Mouse (Mus musculus) neural tube, embryonic 10.5 days (tissue): ENCODE measurements around the gene Fkbp8.
"Not testable (repeated sequence)": the region's sequence is repeated elsewhere in the genome, so short reads cannot be mapped to it uniquely, and the experiment has no call there.

Experiments
- DNase-seq: peaks from one replicate; pipeline ENCODE4 v3.0.0-alpha.2; 2017; ENCODE audit warnings: low spot score; ENCODE audit errors: extremely low spot score

Fkbp8 gene

DNA sequence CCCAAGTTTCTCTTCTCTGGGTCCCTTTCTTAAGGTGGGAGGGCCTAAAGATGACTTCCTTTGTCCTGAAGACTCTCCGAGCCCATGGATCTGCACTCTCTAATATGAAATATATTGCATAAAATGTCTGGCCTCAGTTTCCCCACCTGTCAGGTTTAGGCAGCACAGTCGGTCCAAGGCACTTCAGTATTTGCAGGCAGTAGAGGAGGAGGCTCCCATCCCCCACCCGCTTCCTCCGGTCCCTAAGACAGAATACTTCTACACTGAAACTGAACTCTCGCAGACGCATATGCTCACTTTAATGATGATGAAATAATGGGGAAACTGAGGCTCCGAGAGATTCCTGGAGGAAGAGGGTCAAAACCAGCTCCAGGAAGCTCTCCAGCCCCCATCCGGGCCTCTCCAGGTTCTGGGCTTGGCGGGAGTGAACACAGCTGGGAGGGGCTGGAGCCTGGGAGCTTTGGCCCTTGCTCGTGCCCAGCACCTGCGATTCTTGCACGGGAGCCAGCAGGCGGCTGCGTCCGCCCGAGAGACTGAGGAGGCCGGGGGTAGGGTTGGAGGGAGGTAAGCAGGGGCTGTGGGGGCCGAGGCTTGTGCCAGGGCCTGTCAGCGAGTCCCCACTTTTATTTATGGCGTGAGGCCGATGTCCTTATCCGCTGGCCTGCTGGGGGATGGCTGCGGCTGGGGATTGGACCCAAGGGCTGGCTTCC lies 25.5 kb upstream of the Fkbp8 start:
- no peak for DNase-seq

DNA sequence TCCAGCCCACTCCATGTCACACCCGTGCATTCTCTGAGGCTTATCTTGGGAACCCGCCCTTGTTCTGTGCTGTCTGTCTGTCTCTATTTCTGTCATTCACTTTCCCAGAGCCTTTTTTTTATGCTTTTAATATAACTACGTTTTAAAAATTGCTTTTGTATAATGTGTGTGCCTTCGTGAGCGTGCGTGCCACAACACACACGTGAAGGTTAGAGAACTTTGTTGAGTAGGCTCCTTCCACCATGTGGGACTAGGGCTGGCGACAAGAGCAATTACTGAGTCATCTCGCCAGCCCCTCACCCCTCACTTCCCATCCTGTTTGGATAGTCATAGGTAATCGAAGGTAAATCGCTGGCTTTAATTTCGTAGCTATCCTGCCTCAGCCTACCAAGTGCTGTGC lies 25.0 kb upstream of the Fkbp8 start:
- DNase-seq: no peak

DNA sequence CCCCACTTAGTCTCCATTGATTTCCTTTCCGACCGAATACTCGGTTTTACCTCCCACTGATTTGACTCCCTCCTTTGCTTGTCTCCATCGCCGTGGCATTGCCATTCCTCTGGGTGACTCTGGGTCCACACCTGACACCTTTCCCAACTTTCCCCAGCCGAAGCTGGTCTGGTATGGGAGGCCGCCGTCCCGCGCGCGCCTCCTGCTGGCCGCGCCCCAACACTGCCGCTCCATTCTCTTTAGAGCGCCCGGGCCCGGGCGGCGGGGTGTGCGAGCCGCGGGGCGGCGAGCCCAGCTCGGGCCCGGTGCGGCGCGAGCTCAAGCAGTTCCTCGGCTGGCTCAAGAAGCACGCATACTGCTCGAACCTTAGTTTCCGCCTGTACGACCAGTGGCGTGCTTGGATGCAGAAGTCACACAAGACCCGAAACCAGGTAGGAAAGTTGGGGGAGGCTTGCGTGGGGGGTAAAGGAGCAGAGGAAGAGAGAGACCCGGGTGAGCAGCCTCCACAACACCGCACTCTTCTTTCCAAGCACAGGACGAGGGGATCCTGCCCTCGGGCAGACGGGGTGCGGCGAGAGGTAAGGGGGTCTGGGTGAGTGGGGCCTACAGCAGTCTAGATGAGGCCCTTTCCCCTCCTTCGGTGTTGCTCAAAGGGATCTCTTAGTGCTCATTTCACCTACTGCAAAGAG lies 24.3 kb upstream of the Fkbp8 start:
- DNase-seq: peak; percentile 80

DNA sequence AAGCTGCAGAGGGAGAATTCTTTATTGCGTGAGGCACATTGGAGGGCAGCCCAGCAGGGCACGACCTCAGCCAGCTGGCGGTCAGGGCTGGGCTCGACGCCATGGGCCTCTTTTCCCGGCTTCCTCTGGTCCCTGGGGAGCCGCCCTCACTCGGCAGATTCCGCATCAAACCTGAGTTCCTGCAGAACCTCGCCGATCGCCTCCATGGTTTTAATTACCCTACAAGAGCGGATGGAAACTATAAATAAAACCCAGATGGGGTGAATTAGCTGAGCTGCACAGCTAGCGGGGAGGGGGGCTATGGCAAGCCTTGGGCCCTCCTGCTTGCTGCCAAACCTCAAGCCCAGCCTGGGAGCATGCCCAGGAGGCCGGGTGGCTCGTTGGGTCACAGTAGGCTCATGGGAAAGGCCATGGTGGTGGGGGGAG lies 23.2 kb upstream of the Fkbp8 start:
- no peak for DNase-seq

DNA sequence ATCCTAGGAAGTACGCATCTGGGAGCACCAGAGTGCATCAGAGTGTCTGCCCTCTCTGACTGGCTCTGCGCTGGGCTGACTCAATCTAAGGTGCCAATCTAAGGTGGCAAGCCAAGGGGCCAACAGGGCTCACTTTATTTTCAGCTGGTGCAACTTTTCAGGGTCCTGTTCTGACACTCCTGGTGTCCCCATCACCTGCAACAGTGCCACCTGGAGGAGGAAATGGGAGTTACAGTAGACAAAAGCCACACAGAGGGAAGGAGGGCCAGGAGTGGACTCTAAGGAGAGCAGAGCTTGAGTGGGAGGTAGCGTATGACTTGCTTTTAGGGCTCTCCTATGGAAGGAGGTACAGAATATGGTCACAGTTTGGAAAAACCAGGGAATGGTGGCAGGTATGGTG lies 22.7 kb upstream of the Fkbp8 start:
- peak; percentile 86 for DNase-seq

DNA sequence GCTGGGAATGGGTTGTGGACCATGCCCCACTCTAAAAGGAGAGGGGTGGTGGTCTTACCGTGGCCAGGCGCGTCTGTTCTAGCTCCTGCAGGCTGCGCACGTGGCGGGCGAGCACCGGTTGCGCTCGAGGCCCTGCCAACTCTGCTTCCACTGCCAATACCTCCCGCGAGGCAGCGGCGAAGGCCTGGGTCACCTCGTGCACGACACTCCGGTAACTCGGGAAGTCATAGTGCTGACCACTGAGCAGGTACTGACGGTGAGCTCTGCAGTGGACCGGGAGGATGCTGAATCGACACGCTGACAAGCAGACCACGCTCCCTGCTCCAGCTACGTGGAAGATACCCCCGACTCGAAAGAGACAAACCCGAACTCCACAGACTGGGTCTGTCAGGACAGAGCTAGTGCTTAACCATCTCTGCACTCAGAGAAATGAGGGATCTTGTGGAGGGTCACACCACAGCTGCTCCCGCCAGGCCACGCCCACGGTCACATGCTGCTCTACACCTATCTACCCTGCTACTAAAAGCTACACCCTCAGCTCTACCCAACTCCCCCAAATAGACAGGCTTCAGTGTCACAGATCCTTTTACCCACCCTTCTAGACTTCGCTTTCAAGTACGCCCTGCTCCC lies 21.7 kb upstream of the Fkbp8 start:
- DNase-seq: no peak

DNA sequence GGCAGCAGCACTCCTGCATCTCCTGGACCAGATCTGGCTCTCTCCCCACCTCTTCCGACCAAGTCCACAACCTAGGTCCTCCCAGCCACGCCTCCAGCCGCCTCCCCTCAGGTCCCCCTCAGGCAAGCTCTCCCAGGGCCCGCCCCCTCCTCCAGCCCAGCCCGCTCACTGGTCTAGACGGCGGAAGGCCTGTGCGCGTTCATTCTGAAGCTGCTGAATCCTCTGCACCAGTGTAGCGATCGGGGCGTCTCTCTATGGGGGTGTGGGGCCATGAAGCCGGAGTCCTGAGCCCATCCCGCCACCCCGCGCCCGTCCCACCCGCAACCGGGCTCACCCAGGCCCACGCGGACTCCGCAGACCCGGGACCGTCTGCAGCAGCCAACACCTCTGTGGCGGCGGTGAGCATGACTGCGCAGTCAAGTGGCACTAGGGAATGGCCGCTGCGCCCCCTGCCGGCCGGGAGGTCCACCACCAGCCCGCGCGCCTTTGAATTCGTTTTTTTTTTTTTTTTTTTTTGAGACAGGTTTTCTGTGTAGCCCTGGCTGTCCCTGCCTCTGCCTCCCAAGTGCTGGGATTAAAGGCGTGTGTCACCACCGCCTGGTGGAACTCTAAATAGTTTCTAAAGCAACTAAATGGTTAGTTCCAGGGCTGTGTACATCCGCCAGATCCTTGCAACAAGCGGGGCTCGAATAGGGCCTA lies 21.0 kb upstream of the Fkbp8 start, which contains the start of gene Rex1bd:
Rex1bd (minus strand) TSS at position 425 of the 699 bp plus-strand sequence.
- DNase-seq: peak; percentile 98

DNA sequence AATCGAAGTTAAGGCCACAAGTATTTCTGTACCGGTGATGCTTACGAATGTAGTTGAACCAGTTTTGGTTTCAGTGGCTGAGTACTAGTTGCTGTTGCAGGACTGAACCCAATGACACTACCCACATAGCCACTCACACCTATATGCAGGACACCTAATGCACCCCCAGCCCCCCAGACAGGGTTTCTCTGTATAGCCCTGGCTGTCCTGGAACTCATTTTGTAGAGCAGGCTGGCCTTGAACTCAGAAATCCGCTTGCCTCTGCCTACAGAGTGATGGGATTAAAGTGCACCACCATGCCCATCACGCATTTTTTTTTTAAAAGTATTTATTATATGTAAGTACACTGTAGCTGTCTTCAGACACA lies 20.5 kb upstream of the Fkbp8 start:
- no peak for DNase-seq

DNA sequence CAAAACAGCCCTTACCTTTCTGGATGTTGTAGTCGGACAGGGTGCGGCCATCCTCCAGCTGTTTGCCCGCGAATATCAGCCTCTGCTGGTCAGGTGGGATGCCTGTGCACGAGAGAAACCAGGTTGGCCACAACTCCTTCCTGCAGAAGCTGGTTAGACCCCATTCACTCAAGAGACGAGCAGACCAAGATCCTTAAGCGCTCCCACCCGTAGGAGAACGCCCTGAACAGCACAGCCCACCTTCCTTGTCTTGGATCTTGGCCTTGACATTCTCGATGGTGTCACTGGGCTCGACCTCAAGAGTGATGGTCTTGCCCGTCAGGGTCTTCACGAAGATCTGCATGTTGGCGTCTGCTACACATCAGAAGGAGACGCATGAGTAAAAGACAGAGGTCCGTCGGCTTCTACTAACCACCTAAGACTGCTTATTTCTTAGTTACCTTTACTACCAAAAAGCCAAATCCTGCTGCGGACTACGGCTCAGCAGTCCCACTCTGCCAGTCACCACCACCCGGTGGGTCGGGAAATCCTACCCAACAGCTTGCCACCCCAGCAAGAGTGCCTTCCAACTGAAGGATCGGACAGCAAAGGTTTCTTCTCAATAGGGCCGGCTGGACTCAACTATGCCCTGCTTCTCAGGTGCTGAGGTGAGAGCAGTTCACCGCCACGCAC lies 18.1 kb upstream of the Fkbp8 start:
- no peak for DNase-seq

DNA sequence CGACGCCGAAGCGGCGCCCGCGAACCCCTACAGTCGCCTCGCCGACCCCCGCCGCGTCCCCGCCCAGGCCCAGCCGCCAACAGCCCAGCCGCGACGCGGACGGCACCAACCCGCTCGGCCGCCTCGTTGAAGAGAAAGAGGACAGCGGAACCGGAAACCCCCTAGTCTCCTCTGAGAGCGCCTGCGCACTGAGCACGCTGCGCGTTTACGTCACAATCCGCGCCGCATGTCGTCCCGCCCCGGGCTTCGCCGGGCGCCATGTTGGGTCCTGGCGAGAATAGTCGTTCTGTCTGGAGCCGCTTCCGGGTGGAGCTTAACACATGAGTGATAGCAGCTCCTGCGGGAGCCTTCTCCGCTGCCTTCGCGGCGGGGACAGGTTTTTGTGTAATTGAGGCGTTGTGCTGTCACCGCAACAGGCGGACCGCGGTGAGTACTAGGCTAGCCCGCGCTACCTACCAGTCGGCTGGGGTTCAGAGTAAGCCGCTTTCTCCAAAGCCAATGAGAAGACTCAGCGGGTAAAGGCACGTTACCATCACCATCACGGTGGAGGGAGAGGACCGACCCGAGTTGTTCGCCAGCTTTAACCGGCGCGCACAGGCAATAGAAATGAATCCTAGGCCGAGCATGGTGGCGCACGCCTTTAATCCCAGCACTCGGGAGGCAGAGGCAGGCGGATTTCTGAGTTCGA lies 17.2 kb upstream of the Fkbp8 start, which contains the start of gene Uba52:
Uba52 (minus strand) TSS at position 574 of the 688 bp plus-strand sequence.
- peak; percentile 96 for DNase-seq

DNA sequence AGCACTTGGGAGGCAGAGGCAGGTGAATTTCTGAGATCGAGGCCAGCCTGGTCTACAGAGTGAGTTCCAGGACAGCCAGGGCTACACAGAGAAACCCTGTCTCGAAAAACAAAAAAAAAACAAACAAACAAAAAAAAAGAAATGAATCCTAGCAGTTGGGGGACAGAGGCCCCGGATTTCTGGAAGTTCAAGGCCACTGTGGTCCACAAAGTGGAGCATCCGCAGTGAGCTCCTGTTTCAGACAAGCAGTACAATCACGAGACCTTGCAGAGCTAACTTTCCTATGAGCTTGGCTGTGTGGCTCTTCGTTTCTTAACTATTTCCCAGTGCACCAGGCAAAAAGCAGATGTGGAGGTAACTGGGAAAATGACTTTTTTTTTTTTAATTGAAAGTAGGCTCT lies 16.4 kb upstream of the Fkbp8 start:
- DNase-seq: not testable (repeated sequence)

DNA sequence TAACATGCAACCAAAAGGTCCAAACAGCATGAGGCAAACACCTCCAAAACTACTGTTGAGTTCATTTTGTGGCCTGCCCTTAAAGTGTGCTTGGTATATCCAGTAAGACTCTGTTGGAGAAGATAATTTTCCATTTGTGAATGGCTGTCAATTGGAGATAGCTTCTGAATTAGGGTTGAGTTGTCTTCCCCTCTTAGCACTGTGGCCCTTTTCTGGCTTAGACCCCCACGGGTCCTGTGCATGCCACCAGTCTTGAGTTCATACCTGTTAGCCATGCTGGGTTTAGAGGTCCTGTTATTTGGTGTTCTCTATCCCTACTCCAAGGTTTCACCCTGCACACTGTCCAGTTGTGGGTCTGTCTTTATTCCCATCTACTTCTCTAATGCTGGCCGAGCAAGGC lies 15.8 kb upstream of the Fkbp8 start:
- no peak for DNase-seq

DNA sequence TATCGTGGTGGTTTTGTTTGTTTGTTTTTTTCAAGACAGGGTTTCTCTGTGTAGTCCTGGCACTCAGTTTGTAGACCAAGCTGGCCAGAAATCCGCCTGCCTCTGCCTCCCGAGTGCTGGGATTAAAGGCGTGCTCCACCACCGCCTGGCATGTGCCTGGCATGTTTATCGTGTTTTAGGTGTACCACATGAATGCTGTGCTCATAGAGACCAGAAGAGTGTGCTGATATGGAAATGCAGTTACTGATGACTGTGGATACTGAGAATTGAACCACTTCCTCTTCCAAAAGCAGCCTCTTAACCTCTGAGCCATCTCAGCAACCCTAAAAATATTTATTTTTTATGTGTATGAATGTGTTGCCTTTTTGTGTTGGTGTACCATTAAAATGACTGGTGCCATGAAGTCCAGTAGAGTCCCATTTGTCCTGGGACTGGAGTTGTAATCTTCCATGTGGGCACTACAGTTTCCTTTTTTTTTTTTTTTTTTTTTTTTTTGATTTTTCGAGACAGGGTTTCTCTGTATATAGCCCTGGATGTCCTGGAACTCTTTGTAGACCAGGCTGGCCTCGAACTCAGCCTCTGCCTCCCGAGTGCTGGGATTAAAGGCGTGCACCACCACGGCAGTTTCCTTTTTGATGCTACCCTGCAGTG lies 15.1 kb upstream of the Fkbp8 start:
- no peak for DNase-seq

DNA sequence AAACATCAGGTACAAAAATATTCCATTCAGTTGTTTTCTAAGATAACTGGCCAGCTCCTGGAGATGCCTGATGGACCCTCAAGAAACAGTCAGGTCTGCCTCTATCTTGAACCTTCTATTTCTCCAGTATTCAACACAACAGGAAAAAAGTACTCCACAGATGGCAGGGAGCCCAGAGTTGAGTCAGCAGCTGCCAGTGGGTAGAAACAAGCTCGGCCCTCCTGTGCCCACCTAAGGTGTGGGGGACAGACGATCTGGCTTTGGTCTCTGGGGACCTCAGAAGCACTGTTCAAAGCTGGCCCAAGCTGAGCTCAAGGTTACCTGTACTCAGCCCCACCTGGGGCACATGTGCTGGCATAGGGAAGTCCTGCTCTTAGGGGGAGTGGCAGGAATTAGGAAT lies 14.1 kb upstream of the Fkbp8 start:
- no peak for DNase-seq

DNA sequence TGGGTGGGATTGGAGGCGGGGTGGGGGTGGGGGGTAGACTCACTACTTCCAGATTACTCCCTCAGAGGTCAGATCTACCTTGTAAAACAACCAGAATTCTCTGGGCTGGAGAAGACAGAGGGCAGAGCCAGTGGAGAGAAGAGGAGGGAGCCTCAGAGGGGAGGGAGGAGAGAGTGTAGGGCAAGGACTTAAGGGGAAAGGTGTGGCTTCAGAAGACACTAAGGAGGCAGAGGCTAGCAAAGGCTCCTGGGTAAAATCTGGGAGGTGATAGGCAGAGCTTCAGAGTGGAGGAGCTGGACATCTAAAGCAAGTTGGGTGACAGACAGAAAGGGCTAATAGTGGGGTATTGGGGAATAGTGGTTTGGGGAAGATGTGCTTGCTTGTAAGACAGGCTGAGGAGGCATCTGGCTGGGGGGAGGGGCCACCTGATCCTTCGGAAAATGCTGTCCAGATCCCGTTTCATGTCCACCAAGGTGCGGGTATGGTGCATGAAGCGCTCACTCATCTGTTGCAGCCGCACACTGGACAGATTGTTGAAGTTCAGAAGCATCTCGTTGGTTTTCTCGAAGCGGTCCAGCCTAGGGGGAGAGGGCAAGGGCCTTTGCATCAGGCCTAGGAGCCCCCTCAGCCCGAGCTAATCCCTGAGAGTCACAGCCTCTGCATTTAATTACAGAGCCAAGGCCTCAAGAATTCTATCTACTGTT lies 9.4 kb upstream of the Fkbp8 start:
- DNase-seq: no peak

DNA sequence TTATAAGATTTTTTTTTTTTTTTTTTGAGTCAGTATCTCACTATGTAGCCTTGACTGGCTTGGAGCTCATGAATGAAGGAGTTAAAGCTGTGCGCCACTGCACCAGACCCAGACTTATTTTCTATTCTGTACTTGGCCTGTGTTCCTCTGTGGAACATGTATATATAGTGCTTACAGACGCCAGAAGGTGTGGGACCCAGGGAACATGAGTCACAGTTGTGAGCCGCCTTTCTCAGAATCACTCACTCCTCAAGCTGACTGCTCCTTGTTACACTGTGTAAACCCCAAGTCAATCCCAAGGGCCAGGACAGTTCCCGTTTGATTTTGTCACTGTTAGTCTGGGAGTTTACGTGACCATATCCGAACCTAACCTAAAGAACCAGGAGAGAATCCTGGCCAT lies 8.5 kb upstream of the Fkbp8 start:
- no peak for DNase-seq

DNA sequence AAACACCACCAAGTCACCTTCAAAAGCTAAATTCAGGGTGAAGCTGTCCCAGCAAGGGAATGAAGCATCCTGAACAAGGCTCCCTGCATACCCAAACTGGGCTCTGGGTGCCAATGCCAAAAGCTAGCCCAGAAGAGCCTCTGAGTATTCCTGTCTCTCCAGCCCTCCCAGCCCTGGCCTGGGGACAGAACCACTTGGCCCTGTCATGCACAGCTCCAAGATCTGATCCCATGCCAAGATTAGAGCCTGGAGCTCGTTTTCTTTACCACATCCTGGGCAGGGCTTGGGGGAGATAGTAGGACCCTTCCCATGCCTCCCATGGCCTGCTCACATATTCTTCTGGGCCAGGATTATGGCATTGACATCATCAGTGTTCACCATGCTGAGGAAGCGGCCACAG lies 7.9 kb upstream of the Fkbp8 start:
- DNase-seq: no peak

DNA sequence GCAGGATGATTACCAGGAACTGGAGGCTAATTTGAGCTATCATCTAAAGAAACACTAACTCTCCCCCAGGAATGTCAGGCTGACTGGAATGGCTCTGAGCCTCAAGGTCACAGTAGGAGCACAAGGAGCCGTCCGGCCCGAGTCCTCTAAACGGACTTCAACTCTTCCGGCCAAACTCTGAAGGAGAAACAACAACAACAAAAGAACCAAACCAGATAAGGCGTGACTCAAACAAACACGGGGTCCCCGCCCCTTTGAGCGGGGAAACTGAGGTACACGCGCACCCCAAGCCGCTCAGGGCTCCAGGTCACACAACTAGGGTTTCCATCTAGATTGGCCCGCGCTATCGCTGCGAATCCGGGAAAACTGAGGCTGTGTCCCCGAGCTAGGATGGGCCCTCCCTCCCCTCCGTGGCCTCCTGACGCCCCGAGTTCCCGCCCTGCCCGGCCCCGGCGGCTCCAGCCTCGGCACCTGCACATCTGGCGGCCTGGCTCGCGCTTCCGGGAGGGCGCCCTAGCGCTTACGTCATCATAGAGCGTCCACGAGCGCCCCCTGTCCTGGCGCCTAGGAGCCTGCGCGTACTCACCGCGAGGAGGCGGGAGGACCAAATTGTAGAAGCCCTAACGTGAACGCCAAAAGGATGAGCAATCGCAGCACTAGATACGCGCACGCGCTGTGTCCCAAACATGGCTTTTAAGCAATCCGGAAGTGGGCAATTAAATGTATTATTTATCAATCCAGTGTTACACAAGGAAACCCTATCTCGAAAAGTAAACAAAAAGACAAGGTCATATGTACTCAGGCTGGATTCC lies 4.7 kb upstream of the Fkbp8 start:
- peak; percentile 94 for DNase-seq

DNA sequence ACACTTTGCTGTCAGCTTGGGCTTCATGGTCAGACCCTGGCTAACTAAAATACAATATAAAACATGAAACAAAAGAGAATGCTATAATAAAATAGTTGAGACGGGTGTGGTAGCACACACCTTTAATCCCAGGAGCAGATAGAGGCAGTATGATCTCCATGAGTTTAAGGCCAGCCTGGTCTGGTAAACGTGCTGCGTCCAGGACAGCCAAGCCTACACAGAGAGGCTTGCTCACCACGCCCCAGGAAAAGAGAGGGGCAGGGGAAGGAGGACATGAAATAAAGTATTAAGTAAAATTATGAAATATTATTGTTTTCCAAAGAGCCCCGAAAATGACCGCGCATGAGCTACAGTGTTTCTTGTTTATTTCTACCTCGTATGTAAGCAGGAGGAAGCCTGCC lies 413 bp upstream of the Fkbp8 start:
- no peak for DNase-seq
